ENCODE assay signal across 18 mouse cellular contexts in the genomic region with DNA sequence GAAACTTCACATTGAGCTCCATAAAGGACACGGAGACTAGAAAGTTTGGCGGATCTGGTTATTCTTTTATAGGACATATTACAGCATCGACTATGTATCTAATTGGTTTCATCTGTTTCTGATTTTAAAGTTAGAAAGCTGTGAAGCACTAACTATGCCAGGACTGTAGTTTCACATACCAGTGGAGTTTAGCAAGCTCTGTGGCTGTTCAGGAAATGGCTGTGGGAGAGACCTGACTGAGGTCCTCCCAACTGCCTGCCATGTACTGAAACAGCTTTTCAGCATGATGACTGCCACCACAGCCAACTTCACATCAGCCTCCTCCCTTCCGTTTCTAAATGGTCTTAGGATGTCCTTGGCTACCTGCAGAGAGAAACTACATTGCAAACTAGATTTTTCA.
"Had no signal": no experiment of that assay in that cellular context is flagged by ENCODE, and none has a peak within 500 bp of the region (broad histone marks: within the 10 kb centered on the region; RNA-seq: fewer than 3 reads in every experiment).

No protein-coding gene starts in this region.

- ATAC-seq: lung, postnatal 0 days; midbrain, embryonic 13.5 days; midbrain, embryonic 16.5 days had no signal

- H3K27me3 ChIP-seq: kidney, embryonic 15.5 days; liver, embryonic 13.5 days; midbrain, embryonic 13.5 days; neural tube, embryonic 13.5 days had no signal

- H3K9me3 ChIP-seq: kidney, embryonic 15.5 days; liver, embryonic 13.5 days; midbrain, embryonic 13.5 days; neural tube, embryonic 13.5 days had no signal

- H3K9ac ChIP-seq: kidney, embryonic 15.5 days; liver, embryonic 13.5 days; lung, embryonic 14.5 days; midbrain, embryonic 13.5 days; neural tube, embryonic 13.5 days had no signal

- H3K36me3 ChIP-seq: kidney, embryonic 15.5 days; liver, embryonic 13.5 days; midbrain, embryonic 13.5 days; neural tube, embryonic 13.5 days had no signal

- H3K4me1 ChIP-seq: kidney, embryonic 15.5 days; liver, embryonic 13.5 days; midbrain, embryonic 13.5 days had no signal

- DNase-seq: kidney, adult 2 months; kidney, postnatal 10 days; kidney, postnatal 4 days; left cerebral cortex, postnatal 4 days; liver, embryonic 13.5 days; lung, embryonic 14.5 days; retina, postnatal 1 day; thymus, adult 2 months; thymus, postnatal 14 days; thymus, postnatal 4 days had no signal

- H3K4me3 ChIP-seq: kidney, embryonic 15.5 days; liver, embryonic 13.5 days; midbrain, embryonic 13.5 days; myocyte; neural tube, embryonic 13.5 days had no signal

- H3K27ac ChIP-seq: kidney, embryonic 15.5 days; liver, embryonic 13.5 days; macrophage; midbrain, embryonic 13.5 days; neural tube, embryonic 13.5 days; stomach, postnatal 0 days had no signal

- H3K4me2 ChIP-seq: kidney, embryonic 15.5 days; liver, embryonic 13.5 days; lung, embryonic 14.5 days; midbrain, embryonic 13.5 days; neural tube, embryonic 13.5 days had no signal
